Mouse (Mus musculus): Measurements from ENCODE around the gene Myh9.
A peak's percentile ranks its signal among the peaks of the same experiment; 100 is the strongest.

Myh9 gene

DNA sequence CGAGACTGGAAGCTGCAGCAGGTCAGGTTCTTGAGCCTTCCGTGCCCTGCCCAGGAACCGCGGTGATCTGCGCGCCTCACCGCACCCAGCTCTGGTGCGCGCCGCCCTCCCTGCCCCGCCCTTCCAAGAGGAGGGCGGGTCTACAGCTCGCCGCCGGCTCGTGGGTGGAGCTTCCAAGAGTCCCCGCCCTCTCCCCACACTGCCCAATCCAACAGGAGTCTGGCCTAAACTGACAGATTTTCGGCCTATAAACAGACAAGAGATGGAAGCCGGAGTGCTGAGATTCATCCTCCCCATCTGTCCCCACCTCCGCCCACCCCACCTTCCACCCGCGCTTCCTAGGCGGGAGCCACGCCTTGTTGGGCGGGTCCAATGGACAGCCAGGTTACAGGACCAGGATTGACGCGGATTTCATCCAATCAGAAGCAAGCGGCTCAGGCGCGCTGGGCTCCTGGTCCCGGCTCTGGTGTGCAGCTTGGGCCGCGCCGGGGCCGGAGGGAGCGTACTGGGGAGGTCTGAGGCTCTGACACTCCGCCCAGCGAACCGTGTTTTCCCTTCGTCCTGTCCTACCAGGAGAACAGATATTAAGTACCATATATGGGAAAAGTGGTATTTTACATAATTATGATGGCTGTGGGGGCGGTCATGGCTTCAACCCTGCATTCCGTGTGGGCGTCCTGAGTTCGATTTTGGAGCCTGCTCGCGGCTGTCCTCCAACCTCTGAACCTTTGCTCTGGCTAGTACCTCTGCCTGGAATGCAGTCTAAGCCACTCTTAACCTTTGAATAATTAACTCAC, at the start of gene Myh9:
TSS of gene Myh9 (minus strand) at position 129 of the 797 bp plus-strand sequence.
- DNase-seq (ENCODE audit: low read depth) = peak; percentile 99

DNA sequence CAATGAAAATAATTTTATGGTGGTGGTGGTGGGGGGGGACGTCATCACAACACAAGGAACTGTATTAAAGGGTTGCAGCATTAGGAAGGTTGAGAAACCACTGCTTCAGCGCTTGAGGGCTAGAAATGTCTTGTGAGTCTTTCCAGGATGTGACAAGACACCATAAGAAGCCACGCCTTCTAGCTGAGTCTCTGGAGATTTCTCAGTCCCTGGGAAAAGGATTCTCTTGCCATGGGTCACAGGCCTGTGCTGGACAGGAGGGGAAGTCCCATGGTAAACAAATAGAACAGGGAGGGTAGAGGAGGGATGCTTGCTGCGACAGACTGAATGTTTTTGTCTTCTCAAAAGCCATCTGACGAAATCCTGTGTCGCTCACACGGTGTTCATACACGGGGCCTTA, 49.8 kb upstream of the Myh9 start:
- no peak for DNase-seq (ENCODE audit: low read depth)

DNA sequence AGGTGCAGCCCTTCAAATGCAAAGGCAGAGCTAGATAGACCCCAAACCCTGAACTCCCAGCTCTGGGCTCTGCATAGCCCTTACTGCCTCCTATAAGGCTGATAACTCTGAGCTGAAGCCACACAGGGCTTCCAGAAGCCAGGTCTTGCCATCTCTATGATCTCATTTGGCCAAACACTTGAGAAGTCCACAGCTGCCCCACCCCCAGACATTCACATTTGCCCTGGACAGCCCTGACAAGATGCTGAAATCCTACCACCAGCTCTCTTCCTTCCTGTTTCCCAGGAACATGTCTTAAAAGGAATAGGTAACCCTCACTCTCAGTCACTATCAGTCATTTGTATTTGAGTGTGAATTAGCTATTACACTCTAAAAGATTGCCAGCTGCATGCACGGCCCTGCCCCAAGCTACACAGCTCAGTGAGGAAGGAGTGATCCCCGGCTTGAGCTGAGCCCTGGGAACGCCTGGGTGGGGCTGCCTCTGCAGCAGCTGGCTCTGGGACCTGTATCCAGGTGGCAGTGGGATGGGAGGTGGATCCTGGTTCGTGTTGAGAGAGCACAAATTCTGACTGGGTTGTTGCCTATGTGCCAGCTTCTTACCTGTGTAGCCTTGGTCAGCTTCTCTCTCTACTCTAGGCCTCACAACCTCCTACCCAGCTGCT, 47.9 kb upstream of the Myh9 start:
- DNase-seq (ENCODE audit: low read depth) = no peak

DNA sequence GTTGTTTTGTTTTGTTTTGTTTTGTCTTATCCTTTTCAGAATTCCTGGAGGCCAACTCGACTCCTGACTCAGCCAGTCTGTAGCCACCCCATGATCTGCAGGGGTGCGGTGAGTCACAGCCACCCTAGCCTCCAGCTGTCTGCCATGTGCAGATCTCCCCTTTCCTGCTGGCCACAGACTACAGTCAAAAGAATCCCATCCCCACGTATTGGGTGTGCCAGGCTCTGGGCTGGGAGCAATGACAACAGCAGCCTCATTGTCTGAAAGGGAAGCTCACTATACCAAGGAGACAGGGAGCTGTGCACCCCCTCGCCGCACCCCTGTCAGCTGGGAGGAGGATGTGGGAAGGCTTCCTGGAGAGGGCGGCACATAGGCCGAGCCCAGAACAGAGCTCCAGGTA, 46.3 kb upstream of the Myh9 start:
- DNase-seq (ENCODE audit: low read depth) = no peak

DNA sequence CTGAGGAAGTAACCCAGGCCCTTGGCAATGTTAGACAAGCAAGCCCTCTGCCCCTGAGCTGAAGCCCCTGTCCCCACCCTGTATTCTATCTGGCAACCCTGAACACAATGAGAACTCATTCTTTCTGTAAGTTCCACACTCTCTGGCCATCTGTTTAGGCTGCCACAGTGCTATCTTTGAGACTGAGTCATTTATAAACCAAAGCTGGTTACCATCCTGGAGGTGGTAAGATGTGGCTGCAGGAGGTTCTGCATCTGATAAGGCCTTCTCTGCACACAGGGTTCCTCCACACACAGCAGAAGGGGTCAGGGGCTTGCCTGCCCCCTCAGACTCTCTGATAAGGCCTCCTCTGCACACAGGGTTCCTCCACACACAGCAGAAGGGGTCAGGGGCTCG, 45.1 kb upstream of the Myh9 start:
- no peak for DNase-seq (ENCODE audit: low read depth)

DNA sequence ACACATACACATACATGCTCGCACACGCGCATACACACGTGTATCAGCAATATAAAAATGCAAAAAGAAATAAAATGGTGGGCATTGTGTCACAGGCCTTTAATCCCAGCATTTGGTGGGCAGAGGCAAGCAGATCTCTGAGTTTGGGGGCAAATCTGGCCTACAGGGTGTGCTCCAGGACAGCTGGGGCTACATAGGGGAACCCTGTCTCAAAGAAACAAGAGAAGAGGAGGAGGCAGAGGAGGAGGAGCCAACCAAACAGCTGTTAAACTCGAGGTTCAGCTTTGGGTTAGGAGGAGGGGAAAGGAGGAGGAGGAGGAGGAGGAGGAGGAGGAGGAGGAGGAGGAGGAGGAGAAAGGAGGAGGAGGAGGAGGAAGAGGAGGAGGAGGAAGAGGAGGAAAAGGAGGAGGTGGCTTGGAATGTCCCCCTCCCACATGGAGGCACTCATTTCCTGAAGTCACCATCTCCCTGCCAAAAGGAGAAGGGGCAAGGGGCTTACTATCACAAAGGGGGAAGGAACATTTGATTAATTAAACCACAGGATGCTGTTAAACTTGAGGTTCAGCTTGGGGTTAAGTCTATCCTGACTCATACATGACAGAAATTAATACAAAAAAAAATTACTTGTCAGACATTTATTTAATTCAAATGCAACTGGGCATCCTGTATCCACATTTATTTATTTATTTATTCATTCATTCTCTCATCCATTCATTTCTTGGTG, 44.6 kb upstream of the Myh9 start:
- no peak for DNase-seq (ENCODE audit: low read depth)

DNA sequence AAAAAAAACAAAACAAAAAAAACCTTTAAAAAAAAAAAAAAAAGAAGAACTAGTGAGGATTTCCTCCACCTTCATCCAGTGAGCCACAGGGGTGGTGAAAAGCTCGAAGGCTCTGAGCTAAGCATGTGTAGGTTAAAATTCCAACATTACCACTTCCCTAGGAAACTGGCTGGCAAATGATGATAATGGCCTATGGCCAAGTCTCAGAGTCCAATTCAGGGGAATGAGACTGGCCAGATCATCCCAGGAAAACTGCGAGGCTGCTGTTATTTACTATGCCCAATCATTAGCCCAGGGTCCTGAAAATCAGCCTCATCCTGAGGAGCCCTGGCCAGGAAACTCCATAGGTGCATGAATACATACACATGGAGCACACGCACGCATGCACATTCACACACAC, 44.0 kb upstream of the Myh9 start:
- DNase-seq (ENCODE audit: low read depth) = no peak

DNA sequence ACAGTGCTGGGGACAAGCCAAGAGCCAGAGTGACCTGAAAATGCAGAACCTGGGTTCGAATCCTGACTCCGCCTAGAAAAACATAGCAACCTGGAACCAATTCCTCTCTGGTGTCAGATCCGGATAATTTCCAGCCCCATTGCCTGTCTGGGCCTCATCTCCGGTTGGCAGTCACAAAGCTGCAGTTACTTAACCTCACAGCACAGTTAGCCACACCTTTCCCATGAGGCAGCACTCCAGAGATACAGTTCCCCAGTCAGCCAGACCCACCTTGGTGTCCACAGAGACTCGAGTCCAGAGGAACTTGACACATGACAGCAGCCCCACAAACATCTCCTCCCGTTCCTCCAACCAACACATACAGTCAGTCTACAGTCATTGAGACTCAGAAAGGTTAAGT, 43.2 kb upstream of the Myh9 start:
- no peak for DNase-seq (ENCODE audit: low read depth)

DNA sequence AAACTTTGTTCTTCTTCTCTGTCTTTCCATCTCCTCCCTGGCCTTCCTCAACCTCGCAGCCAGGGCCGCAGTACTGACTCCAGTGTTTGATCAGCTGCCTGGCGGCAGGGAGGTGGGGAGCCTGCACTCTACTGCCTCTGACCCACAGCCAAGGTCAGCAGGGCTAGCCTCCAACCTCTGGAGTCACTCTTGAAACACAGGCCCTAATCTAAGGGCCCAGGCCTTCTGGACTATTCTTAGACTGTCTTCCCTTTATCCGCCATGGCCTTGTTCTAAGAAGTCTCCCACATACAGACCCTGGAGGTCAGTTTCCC, 41.7 kb upstream of the Myh9 start:
- no peak for DNase-seq (ENCODE audit: low read depth)

DNA sequence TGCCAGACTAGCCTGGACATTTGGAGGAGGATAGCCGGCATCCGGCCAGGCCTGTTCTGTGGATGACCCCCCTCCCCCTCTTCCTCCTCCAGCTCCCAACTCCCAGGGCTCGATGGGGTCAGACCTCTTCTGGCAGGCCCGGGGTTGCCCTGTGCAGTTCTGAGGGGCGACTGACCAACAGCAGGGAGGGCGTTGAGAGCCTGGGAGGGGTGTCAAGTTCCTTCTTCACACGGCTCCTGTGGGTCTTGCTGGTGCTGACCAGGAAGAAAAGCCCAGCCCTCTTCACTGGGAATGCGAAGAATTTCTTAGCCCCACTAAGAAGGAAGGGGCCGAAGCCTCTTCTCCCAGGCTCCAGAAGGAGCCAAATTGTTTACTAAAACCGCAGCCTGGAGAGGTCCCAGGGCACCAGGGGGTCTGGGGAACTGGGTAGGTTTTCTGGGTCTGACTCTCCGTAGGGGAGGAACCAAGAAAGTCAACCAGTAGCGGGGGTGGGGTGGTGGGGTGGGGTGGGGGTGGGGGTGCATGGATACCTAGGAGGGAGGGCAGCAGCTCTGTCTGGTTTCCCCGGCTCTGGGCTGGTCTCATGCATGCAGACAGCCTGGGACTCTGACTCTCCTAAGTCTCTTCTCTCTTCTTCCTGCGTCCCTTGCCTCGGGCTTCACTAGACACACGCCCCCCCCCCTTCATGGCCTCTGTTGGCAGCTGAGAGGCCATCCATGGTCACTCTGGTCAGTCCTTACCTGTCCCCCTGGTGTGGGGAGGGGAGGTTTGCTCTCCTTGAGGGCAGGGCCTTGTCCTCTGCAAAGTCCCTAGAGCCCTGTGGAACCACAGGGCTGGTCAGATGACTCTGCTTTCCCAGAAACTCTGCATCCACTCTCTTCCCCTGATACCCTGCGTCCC, 41.1 kb upstream of the Myh9 start:
- no peak for DNase-seq (ENCODE audit: low read depth)

DNA sequence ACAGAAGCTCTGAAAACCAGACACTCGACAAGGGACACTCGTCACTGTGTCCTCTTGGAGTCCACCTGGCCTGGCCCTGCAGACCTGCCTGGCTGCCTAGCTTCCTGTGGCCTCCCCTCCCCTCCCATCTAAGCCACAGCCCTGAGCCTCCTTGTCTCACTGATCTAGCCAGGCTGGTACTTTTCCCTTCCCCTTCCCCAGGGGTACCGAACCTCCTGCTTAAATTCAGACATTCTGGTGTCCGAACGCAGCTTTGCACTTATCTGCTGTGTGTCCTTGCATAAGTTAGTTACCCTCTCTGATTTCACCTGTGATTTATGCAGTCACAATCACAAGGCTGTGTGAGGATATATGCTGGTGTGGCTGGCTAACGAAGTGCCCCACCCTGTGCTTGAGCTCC, 40.3 kb upstream of the Myh9 start:
- no peak for DNase-seq (ENCODE audit: low read depth)

DNA sequence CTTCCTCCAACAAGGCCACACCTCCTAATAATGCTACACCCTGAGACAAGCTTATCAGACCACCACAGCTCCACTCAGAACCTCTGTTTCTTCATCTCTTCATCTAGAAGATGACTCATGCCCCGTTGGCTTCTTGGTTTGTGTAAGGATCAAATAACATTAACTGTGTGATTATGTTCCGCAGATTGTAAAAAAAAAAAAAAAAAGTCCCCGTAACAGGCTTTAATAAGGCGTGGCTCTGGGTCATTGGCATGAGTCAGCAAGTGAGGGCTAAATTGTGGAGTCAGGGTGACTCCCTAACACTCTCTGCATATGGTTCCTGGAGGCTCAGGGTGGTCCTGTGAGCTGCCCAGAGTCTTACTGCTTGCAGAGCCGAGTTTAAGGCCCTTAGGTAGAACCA, 39.7 kb upstream of the Myh9 start:
- no peak for DNase-seq (ENCODE audit: low read depth)

DNA sequence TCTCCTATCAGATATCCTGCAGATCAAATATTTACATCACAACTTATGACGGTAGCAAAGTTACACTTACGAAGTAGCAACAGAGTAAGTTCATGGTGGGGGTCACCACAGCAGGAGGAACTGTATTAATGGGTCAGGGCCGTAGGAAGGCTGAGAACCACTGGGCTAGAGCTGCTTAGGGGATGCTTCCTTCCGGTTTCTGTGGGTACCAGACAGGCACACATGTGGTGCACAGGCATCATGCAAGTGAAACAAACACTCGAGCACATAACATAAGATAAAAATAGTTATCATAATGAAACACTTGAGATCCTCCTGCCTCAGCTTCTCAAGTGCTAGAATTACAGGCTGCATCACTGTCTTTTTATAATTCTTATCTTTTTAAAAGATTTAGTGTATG, 38.8 kb upstream of the Myh9 start:
- DNase-seq (ENCODE audit: low read depth) = no peak

DNA sequence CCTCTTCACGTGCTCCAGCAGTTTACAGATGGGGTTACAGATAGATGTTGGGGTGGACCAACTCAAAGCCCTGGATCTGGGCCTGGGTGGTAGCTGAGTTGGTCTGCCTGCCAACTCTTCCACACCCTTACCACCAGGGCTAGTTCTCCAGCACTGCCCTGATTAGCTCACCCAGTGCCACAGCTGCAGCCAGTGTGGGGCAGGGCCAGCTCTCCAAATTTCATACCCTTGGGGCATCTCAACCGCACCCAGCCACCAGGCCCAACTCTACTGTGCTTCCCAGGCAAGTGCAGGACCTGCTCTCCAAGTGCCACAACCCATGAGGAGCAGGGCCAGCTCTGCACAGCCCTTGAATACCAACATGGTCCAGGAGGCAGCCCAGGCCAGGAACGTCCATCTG, 37.8 kb upstream of the Myh9 start:
- DNase-seq (ENCODE audit: low read depth) = no peak

DNA sequence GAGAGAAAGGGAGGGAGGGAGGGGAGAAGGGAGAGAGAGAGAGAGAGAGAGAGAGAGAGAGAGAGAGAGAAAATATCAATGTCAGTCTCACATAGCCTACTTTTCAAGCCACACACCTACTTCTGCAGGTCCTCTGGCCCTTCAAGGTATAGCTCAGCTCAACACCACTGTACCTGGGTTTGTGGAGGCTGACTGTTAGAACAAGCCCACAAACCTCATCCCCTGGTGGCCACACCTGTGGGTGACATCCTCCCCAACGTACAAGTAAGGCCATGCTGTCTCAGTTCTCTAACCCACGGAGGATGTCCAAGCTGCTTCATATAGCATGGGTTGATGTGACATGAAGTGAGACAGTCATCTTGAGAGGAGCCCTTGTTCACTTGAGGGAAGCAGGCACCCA, 35.2 kb upstream of the Myh9 start:
- peak; percentile 77 for DNase-seq (ENCODE audit: low read depth)

DNA sequence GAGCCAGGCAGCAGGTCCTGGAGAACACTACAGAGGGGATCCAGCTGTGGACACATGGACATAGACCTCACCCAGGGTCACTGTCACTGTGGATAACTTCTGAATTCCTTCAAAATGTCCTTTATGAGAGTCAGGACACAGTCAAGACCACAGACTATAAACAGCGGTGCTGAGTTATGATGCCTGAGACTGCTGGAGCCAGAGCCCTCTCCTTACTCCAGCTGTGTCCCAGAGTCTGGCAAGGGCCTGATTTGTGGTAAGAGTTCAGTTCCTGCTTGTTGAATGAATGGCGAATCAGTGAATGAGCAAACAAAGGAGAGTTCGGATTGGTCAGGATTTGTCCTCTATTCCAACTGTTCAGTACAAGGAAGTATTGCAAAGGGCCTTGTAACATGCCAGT, 34.7 kb upstream of the Myh9 start:
- no peak for DNase-seq (ENCODE audit: low read depth)

DNA sequence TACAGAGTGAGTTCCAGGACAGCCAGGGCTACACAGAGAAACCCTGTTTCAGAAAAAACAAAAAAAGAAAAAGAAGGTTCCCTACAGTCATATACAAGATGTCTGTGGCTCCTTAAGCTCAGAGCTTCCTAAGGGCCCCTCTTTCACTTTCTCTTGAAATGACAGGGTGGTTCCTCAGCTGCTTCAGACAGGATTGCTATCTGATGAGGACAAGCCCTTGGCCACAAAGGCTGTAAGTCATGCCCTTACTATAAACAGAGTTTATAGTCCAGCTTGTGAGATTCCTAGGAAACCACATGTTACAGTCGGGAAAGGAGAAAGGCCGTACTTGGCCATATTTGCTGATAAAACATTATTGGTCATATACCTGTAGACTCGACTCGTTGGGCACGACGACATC, 34.0 kb upstream of the Myh9 start:
- DNase-seq (ENCODE audit: low read depth) = no peak

DNA sequence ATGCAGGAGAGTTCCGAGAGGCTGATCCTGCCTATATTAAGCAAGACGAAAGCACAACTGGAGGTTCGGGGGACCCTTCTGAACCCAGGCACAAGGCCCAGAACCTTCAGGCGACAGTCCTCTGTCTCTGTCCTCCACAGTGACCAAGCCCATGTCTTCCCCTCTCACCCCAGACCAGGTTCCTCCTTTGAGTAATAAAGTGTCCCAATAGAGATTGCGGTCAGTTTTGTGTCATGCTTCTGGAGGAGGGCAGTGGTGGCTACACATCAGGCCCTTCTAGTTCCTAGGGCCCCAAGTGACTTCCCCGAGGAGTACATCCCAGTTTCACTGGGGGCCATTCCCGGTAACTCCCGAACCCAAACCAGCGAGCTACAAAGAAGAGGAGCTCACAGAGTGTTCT, 32.8 kb upstream of the Myh9 start:
- no peak for DNase-seq (ENCODE audit: low read depth)

DNA sequence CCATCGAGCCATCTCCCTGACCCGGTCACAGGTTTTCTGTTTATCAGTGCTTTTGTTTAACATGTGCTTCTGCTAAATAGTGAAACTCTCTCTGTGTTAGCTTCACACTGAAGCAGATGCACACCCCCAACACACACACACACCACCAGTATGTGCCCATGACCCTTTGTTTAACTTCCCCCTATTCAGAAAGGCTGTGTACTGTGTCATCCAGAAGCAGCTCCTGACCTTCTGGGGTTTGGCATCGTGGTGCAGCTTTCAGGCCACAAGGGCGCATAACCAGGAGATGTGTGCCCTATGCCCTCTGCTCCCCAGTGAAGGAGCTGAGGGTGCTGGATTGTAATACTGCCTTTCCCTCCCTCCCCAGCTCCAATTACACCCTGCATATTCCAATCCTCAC, 32.3 kb upstream of the Myh9 start:
- no peak for DNase-seq (ENCODE audit: low read depth)

DNA sequence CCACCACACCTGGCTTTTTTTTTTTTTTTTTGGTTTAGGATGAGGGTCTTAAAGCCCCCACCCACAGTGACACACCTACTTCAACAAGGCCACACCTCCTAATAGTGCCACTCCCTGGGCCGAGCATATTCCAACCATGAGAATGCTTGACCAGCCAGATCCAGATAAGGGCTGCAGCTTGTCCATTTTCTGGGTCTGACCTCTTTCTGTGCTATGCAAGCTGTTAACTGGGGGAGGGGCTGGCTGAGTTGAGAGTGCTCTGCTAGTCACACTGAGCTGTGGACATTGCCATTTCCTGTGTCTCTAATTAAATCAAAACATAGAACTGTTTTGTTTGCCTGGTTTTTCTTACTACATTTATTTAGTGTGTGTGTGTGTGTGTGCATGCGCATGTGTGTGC, 31.6 kb upstream of the Myh9 start:
- no peak for DNase-seq (ENCODE audit: low read depth)

DNA sequence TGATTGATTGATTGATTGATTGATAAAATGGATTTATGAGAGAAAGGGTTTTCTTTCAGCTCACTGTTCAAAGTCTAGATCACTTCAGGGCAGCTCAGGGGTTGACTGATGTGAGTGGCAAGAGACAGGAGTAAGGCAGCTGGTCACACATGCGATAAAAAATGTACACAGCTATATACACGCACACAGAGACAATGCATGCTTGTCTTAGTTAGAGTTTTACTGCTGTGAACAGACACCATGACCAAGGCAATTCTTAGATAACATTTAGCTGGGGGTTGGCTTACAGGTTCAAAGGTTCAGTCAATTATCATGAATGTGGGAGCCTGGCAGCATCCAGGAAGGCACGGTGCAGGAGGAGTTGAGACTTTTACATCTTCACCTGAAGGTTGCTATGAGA, 31.0 kb upstream of the Myh9 start:
- DNase-seq (ENCODE audit: low read depth) = no peak

DNA sequence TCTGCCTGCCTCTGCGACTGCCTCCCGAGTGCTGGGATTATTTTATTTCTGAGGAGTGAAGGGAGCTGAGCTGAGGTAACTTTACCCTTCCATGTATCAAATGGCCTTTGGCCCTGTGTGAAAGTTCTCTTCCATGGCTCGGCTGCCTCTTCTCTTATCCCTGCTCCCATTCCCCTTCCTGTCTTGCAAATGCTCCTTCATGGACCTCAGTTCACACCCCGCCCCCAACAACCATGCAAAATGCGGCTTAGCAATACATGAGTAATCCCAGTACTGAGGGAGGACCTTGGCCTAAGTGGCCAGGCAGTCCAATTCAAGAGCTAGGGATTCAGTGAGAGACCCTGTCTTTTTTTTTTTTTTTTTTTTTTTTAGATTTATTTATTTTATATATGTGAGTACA, 26.4 kb upstream of the Myh9 start:
- DNase-seq (ENCODE audit: low read depth) = no peak
